Mouse (Mus musculus): Measurements from ENCODE around the gene Plekha4. TPM values are rescaled to one million over a fixed set of nuclear protein-coding genes. Genes with fewer than 3 reads are reported as not detected.
A peak's percentile ranks its signal among the peaks of the same experiment; 100 is the strongest.

Plekha4 gene
- polyA plus RNA-seq, 1 experiment from 2014 or later = 3.5 TPM

- Histone ChIP-seq H3K4me1 (peaks cover 10% of the 10 kb centered on the region), H3K9me3 (no peaks in the 10 kb centered on the region), H3K27me3 (replicated peaks) (no peaks in the 10 kb centered on the region), H3K9ac (peak within 1 kb of the TSS; percentile 52; the same call in 1 of the 2 replicates), H3K4me2 (replicated peaks) (peak within 1 kb of the TSS; percentile 61), H3K27ac (no peak within 1 kb of the TSS), H3K4me3 (peak within 1 kb of the TSS; percentile 42), H3K36me3 (peaks cover 11% of the 10 kb centered on the region)
- ATAC-seq (ENCODE audit: low FRiP score, low read depth) = peak; percentile 74
- 8% methylated on average over 38 of the region's 38 CpGs for WGBS
Observed at GRCm38 (mm10) chr7:45488293-45489204, 37.6 kb upstream of the Plekha4 start, which contains the start of gene Dhdh. Gene Dhdh, minus strand, starts transcription at chr7:45488805.

GRCm38 (mm10) chr7:45489578-45489977 lies 36.6 kb upstream of the Plekha4 start:
- Histone ChIP-seq H3K27ac (no peak overlapping the region), H3K9me3 (no peaks in the 10 kb centered on the region), H3K4me2 (replicated peaks) (no peak overlapping the region), H3K36me3 (peaks cover 21% of the 10 kb centered on the region), H3K27me3 (replicated peaks) (no peaks in the 10 kb centered on the region), H3K4me1 (peaks cover 10% of the 10 kb centered on the region), H3K4me3 (no peak overlapping the region), H3K9ac (no peak overlapping the region)
- ATAC-seq (ENCODE audit: low FRiP score, low read depth) = no peak
- 67% methylated on average over 7 of the region's 7 CpGs for WGBS

- Histone ChIP-seq H3K9me3 (no peaks in the 10 kb centered on the region), H3K4me1 (peaks cover 10% of the 10 kb centered on the region), H3K4me3 (no peak overlapping the region), H3K9ac (no peak overlapping the region), H3K27me3 (replicated peaks) (no peaks in the 10 kb centered on the region), H3K27ac (no peak overlapping the region), H3K36me3 (peaks cover 34% of the 10 kb centered on the region), H3K4me2 (replicated peaks) (peak overlapping the region; percentile 12; the same call in 1 of the 2 replicates)
- 32% methylated on average over 6 of the region's 9 CpGs for WGBS
- ATAC-seq (ENCODE audit: low FRiP score, low read depth) = no peak
Observed at GRCm38 (mm10) chr7:45490822-45491221, 35.3 kb upstream of the Plekha4 start.

GRCm38 (mm10) chr7:45491264-45491663 lies 34.9 kb upstream of the Plekha4 start:
- WGBS = 22% methylated on average over 3 of the region's 3 CpGs
- H3K27ac ChIP-seq = no peak overlapping the region
- no peaks in the 10 kb centered on the region for H3K9me3 ChIP-seq
- H3K9ac ChIP-seq = no peak overlapping the region
- no peak overlapping the region for H3K4me3 ChIP-seq
- no peak overlapping the region; the same call in 1 of the 2 replicates for H3K4me2 ChIP-seq (replicated peaks)
- no peak for ATAC-seq (ENCODE audit: low FRiP score, low read depth)
- H3K4me1 ChIP-seq = peaks cover 10% of the 10 kb centered on the region
- H3K36me3 ChIP-seq = peaks cover 38% of the 10 kb centered on the region
- no peaks in the 10 kb centered on the region for H3K27me3 ChIP-seq (replicated peaks)

GRCm38 (mm10) chr7:45492225-45492844 lies 33.8 kb upstream of the Plekha4 start:
- Histone ChIP-seq H3K4me1 (peaks cover 10% of the 10 kb centered on the region), H3K9me3 (no peaks in the 10 kb centered on the region), H3K9ac (no peak overlapping the region), H3K4me2 (replicated peaks) (no peak overlapping the region), H3K27ac (no peak overlapping the region), H3K4me3 (no peak overlapping the region), H3K27me3 (replicated peaks) (no peaks in the 10 kb centered on the region), H3K36me3 (peaks cover 48% of the 10 kb centered on the region)
- WGBS = 94% methylated on average over 8 of the region's 8 CpGs
- ATAC-seq (ENCODE audit: low FRiP score, low read depth) = no peak

GRCm38 (mm10) chr7:45492951-45493350 lies 33.2 kb upstream of the Plekha4 start:
- Histone ChIP-seq H3K9ac (no peak overlapping the region), H3K27me3 (replicated peaks) (no peaks in the 10 kb centered on the region), H3K4me3 (no peak overlapping the region), H3K4me1 (peaks cover 10% of the 10 kb centered on the region), H3K27ac (no peak overlapping the region), H3K9me3 (no peaks in the 10 kb centered on the region), H3K36me3 (peaks cover 54% of the 10 kb centered on the region), H3K4me2 (replicated peaks) (no peak overlapping the region)
- no peak for ATAC-seq (ENCODE audit: low FRiP score, low read depth)
- 96% methylated on average over 5 of the region's 5 CpGs for WGBS

- Histone ChIP-seq H3K4me1 (peaks cover 10% of the 10 kb centered on the region), H3K4me3 (no peak overlapping the region), H3K27me3 (replicated peaks) (no peaks in the 10 kb centered on the region), H3K36me3 (peaks cover 70% of the 10 kb centered on the region), H3K9ac (no peak overlapping the region), H3K27ac (no peak overlapping the region), H3K9me3 (no peaks in the 10 kb centered on the region), H3K4me2 (replicated peaks) (no peak overlapping the region)
- no peak for ATAC-seq (ENCODE audit: low FRiP score, low read depth)
- WGBS = 85% methylated on average over 9 of the region's 9 CpGs
Observed at GRCm38 (mm10) chr7:45494548-45494947, 31.6 kb upstream of the Plekha4 start.

- no peak for ATAC-seq (ENCODE audit: low FRiP score, low read depth)
- Histone ChIP-seq H3K9ac (no peak overlapping the region), H3K36me3 (peaks cover 79% of the 10 kb centered on the region)
Observed at GRCm38 (mm10) chr7:45498427-45498826, 27.7 kb upstream of the Plekha4 start.

GRCm38 (mm10) chr7:45507583-45507982 lies 18.5 kb upstream of the Plekha4 start:
- WGBS = 91% methylated on average over 6 of the region's 6 CpGs

More at GRCm38 (mm10) chr7:45498427-45498826, 27.7 kb upstream of the Plekha4 start:
- H3K4me3 ChIP-seq = no peak overlapping the region
- no peaks in the 10 kb centered on the region for H3K27me3 ChIP-seq (replicated peaks)
- no peak overlapping the region for H3K27ac ChIP-seq
- no peaks in the 10 kb centered on the region for H3K9me3 ChIP-seq
- no peak overlapping the region for H3K4me2 ChIP-seq (replicated peaks)
- no peaks in the 10 kb centered on the region for H3K4me1 ChIP-seq
- WGBS = 96% methylated on average over 6 of the region's 6 CpGs

GRCm38 (mm10) chr7:45508561-45508960 lies 17.6 kb upstream of the Plekha4 start:
- H3K27me3 ChIP-seq (replicated peaks) = no peaks in the 10 kb centered on the region
- H3K27ac ChIP-seq = no peak overlapping the region
- no peak overlapping the region for H3K4me3 ChIP-seq
- peaks cover 18% of the 10 kb centered on the region for H3K36me3 ChIP-seq
- ATAC-seq (ENCODE audit: low FRiP score, low read depth) = no peak
- H3K4me1 ChIP-seq = peaks cover 10% of the 10 kb centered on the region
- 86% methylated on average over 6 of the region's 6 CpGs for WGBS
- no peaks in the 10 kb centered on the region for H3K9me3 ChIP-seq
- no peak overlapping the region for H3K9ac ChIP-seq
- peak overlapping the region; percentile 77 for H3K4me2 ChIP-seq (replicated peaks)

More at GRCm38 (mm10) chr7:45507583-45507982, 18.5 kb upstream of the Plekha4 start:
- H3K9ac ChIP-seq = no peak overlapping the region
- peaks cover 10% of the 10 kb centered on the region for H3K4me1 ChIP-seq
- H3K9me3 ChIP-seq = no peaks in the 10 kb centered on the region
- no peaks in the 10 kb centered on the region for H3K27me3 ChIP-seq (replicated peaks)
- H3K4me3 ChIP-seq = no peak overlapping the region
- H3K4me2 ChIP-seq (replicated peaks) = no peak overlapping the region
- H3K27ac ChIP-seq = no peak overlapping the region
- no peak for ATAC-seq (ENCODE audit: low FRiP score, low read depth)
- peaks cover 18% of the 10 kb centered on the region for H3K36me3 ChIP-seq

GRCm38 (mm10) chr7:45509181-45509882 lies 16.8 kb upstream of the Plekha4 start:
- peak; percentile 38 for ATAC-seq (ENCODE audit: low FRiP score, low read depth)
- 39% methylated on average over 19 of the region's 19 CpGs for WGBS
- no peaks in the 10 kb centered on the region for H3K27me3 ChIP-seq (replicated peaks)
- H3K4me1 ChIP-seq = peaks cover 10% of the 10 kb centered on the region
- H3K9me3 ChIP-seq = no peaks in the 10 kb centered on the region
- peak overlapping the region; percentile 75 for H3K4me3 ChIP-seq
- H3K4me2 ChIP-seq (replicated peaks) = peak overlapping the region; percentile 77
- H3K9ac ChIP-seq = peak overlapping the region; percentile 77
- H3K36me3 ChIP-seq = peaks cover 18% of the 10 kb centered on the region
- no peak overlapping the region for H3K27ac ChIP-seq
